Mouse (Mus musculus): Measurements from ENCODE around the gene Pygm.

The Pygm gene

DNA sequence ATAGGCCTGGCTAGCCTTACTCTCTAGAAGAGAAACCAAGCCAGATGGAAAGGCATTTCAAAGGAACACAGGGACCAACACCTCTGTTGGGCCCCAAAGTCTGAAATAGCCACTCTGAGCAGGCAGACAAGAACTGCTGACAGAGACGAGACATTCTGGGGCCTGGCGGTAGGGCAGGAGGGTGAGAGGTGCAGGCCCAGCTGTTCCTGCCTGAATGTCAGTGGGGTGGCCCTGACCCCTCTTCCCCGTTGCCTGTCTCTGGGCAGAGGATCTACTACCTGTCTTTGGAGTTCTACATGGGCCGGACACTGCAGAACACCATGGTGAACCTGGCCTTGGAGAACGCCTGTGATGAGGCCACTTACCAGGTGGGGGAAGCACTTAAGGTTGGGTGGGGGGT, 1.2 kb downstream of the Pygm start:
- DNase-seq (ENCODE audit: low read depth, low spot score), result no peak

- DNase-seq (ENCODE audit: low read depth, low spot score), result no peak
These were observed 1.6 kb downstream of the Pygm start for GRCm38 (mm10) chr19:6385821-6386220.

DNA sequence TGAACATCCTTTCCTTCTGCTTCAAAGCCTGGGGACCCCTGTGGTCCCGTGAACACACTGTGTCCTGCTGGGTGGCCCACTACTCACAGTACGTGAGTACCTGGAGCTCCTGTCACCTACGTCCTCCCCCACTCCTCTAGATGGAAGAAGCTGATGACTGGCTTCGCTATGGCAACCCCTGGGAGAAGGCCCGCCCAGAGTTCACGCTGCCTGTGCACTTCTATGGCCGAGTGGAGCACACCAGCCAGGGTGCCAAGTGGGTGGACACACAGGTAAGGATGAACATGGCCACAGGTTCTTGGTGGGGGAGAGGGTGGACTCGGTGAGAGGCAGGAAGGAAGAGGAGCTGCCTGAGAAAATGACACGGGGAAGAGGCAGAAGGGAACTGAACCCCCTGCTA, 2.0 kb downstream of the Pygm start:
- DNase-seq (ENCODE audit: low read depth, low spot score), result no peak

GRCm38 (mm10) chr19:6388006-6388405, 3.8 kb downstream of the Pygm start:
- DNase-seq (ENCODE audit: low read depth, low spot score), result no peak

DNA sequence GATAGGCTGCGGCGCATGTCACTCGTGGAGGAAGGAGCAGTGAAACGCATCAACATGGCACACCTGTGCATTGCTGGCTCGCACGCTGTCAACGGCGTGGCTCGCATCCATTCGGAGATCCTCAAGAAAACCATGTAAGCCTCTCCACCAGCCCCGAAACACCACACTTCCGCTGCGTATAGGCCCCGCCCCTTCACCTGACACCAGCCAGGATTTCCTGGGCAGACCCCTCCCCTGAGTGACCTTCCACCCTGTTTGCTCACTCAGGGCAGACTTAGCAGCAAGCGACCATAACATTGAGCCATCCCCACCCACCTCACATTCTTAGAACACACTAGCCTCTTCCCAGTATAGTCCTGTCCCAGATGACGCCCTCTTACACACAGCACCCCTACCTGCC, 5.6 kb downstream of the Pygm start:
- DNase-seq (ENCODE audit: low read depth, low spot score), result no peak

- no peak for DNase-seq (ENCODE audit: low read depth, low spot score)
These were observed 6.1 kb downstream of the Pygm start for GRCm38 (mm10) chr19:6390251-6390650.

DNA sequence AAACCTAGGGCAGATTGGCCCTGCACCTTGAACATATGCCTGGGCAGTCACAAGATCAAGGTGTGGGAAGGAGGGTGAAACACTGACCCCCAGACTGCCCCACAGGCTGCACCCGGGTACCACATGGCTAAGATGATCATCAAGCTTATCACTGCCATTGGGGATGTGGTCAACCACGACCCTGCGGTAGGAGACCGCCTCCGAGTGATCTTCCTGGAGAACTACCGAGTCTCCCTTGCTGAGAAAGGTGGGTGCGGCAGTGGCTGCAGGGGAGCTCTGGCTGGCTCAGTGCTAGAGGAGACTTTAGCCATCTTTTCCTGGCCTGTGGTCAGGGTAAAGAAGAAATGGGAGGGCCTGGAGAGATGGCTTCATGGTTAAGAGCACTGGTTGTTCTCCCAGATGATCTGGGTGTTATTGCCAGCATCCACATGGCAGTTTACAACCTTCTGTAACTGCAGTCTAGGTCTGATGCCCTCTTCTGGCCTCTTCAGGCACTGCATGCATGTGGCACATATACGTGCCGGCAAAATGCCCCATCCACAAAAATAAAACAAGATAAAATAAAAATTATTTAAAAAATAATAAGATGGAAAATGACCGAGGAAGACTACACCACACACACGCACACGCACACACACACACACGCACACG, 8.7 kb downstream of the Pygm start:
- no peak for DNase-seq (ENCODE audit: low read depth, low spot score)

- DNase-seq (ENCODE audit: low read depth, low spot score), result no peak
These were observed 9.4 kb downstream of the Pygm start for GRCm38 (mm10) chr19:6393637-6394036.

DNA sequence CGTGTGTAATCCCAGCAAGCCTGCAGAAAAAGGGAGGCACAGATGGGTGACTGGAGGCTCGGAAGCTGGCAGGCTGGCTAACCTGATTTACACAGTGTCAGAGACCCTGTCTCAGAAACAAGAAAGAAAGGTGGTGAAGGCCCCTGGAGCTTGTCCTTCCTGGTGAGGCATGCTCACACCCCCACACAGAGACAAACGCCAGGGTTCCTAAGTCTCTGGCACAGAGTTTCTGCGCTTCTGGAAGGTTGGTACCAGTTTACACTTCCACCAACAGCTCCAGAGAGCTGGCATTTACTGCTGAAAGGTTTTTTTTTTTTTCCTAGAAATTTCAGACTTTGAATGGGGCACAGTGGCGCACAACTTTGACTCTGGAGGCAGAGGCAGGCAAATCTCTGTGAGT, 12.0 kb downstream of the Pygm start:
- no peak for DNase-seq (ENCODE audit: low read depth, low spot score)

- DNase-seq (ENCODE audit: low read depth, low spot score), result no peak
These were observed 13.5 kb downstream of the Pygm start for GRCm38 (mm10) chr19:6397582-6398249.

- no peak for DNase-seq (ENCODE audit: low read depth, low spot score)
These were observed 14.5 kb downstream of the Pygm start for GRCm38 (mm10) chr19:6398447-6399284.

DNA sequence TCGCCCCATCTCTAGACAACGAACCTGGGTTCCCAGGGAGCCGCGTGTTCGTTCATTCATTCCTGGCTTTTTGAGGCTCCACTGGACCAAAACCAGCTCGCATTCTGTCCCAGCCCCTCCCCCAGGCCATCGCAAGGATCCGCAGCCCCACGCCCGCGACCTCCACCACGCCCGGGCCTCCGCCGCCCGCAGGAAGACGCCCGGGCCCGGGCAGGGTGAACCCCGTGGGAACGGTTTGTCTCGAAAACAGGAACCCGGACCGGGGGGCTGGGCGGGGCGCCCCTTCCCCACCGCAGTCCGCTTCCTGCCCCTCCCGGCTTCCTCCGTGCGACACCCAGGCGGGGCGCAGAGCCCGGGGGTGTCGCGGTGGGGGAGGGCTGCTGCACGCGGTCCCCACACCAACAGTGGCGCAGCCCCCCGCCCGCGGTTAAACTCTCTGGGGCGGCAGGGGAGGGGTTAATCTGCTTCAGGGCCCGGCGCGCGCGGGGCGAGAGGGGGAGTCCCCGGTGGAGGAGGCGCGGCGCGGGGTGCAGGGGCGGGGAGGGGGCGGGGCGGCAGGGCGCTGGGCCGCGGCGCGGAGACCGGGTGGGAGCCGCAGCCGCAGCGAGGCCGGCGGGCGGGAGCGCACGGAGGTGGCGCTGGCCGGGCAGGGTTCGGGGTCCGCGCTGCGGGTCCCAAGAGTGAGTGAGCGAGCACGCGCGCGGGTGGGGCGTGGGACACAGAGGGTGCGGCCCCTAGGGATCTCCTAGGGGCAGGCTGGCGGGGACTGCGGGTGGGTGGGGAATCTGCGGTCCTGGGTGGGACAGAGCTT, 15.3 kb downstream of the Pygm start, which contains the start of gene Rasgrp2:
Gene Rasgrp2 (plus strand): TSS at position 56 of the 811 bp plus-strand sequence.
- no peak for DNase-seq (ENCODE audit: low read depth, low spot score)

DNA sequence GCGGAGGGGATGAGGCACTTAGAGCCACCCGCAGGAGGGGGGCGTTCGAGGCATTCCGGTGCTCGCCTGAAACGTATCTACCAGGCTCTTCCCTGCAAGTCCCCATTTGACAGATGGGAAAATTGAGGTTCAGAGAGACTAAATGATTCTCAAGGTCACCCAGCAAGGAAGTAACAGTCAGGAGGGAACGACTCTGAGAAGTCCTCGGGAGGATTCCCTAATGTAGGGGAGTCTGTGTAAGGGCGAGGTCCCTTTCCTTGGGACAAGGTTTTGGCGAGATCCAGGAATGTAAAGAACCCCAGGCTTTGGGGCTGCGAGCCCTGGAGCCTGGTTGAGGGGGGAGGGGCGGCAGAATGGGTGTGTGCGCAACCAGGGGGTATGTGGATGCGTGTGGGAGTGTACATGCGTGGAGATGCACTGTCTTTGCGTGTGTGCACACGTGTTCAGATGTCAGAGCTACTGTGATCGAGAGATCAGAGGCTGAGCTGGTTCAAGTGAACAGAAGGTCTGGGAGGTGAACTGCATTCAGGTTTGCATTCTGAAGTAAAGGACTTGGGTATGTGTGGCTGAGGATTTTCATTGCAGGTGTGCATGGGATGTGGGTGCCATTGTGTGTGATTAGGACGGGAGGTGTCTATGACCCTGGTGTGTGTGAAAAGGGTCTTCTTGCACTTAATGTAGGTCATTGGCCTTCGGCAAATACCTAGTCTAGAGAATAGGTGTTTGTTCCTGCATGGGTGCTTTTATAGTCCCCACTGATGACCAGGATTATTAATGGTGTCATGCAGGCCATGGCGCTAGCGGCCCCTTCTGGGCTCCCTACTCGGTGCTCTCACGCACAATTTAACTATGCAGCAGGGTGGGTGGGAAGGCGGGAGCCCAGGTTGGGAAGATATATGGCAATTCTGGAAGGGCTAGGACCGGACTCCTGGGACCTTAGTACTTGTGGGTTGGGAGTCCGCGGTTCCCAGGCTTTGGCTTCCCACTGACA, 16.2 kb downstream of the Pygm start:
- DNase-seq (ENCODE audit: low read depth, low spot score), result no peak

DNA sequence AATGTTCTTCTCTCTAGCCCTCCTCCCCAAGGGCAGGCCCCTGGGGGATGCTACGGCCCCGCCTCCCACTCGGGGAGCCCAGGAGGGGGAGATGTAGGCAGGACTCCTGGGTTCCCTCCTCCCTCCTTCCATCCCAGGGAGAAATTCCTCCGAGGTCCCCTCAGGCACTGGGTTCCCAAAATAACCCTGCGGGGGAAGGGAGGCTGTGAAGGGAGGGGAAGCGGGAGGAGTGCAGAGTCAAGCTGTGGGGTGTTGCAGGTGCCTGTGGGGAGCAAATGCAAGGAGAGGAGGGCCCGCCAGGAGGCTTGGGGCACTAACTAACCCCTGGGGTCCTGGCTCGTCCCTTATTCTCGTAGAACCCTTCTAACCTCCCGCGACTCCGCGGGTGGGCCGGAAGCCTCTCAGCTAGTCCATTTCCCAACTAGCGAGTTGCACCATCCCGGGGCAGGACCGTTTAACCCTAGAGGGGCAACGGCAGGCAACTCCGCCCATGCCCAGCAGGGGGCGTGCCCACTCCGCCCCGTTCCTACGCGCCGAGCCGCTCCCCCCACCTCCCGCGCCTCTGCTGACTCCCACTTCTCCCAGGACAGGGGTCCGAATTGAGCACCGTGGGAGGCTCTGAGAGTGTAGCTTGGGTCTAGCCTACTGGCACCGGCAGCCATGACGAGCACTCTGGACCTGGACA, 17.1 kb downstream of the Pygm start:
- DNase-seq (ENCODE audit: low read depth, low spot score), result no peak

- no peak for DNase-seq (ENCODE audit: low read depth, low spot score)
These were observed 17.8 kb downstream of the Pygm start for GRCm38 (mm10) chr19:6401951-6402350.

DNA sequence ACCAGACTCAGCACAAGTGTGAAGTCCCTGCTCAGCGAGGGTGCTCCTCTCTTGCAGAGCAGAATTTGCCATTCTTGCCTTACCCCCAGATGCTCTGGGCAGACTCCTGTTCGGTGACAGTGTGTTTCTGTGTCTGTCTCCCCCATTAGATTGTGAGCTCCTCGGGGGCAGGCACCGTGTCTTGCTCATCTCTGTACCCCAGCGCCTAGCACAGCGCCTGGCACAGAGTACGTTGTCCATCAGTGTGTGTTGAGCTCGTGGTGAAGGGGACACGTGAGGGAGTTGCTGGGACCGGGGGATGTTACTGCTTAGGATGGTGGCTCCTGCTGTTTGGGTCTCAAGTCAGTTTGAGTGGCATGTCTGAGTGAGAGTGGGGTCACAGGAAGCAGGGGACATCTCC, 19.7 kb downstream of the Pygm start:
- no peak for DNase-seq (ENCODE audit: low read depth, low spot score)

- no peak for DNase-seq (ENCODE audit: low read depth, low spot score)
These were observed 21.2 kb downstream of the Pygm start for GRCm38 (mm10) chr19:6405433-6405832.

- no peak for DNase-seq (ENCODE audit: low read depth, low spot score)
These were observed 22.9 kb downstream of the Pygm start for GRCm38 (mm10) chr19:6407109-6407508.

GRCm38 (mm10) chr19:6407816-6408510, 23.8 kb downstream of the Pygm start:
- no peak for DNase-seq (ENCODE audit: low read depth, low spot score)
